Mouse (Mus musculus) regulatory T cell (primary cell): ENCODE measurements around the gene Vps45.

Experiments used
- in situ Hi-C: fragments of 300-600 bp; cut with MboI, MseI; formaldehyde crosslinking; loops from one replicate; pipeline ENCODE4 v1.15.1; 2025; ENCODE audit warnings: high pct_unique_total_duplicates

Gene Vps45

GRCm38 (mm10) chr3:96038851-96039250, 19.4 kb downstream of the Vps45 start:
- in situ Hi-C loops: no loop called here

GRCm38 (mm10) chr3:96038156-96038555, 20.1 kb downstream of the Vps45 start:
- in situ Hi-C loops: no loop called here

GRCm38 (mm10) chr3:96036796-96037195, 21.5 kb downstream of the Vps45 start:
- in situ Hi-C loops: no loop called here

- in situ Hi-C loops: no loop called here
Measured at GRCm38 (mm10) chr3:96033046-96033445, 25.2 kb downstream of the Vps45 start.

- in situ Hi-C loops: no loop called here
Measured at GRCm38 (mm10) chr3:96032652-96033017, 25.6 kb downstream of the Vps45 start.

GRCm38 (mm10) chr3:96031991-96032651, 26.1 kb downstream of the Vps45 start:
- in situ Hi-C loops: no loop called here

- in situ Hi-C loops: no loop called here
Measured at GRCm38 (mm10) chr3:96029766-96030165, 28.5 kb downstream of the Vps45 start.

GRCm38 (mm10) chr3:96029336-96029735, 28.9 kb downstream of the Vps45 start:
- in situ Hi-C loops: no loop called here

GRCm38 (mm10) chr3:96027875-96028274, 30.4 kb downstream of the Vps45 start:
- in situ Hi-C loops: no loop called here

GRCm38 (mm10) chr3:96027145-96027544, 31.1 kb downstream of the Vps45 start:
- in situ Hi-C loops: no loop called here

GRCm38 (mm10) chr3:96021421-96022128, 36.7 kb downstream of the Vps45 start:
- in situ Hi-C loops: no loop called here

GRCm38 (mm10) chr3:96020735-96021134, 37.5 kb downstream of the Vps45 start:
- in situ Hi-C loops: no loop called here

GRCm38 (mm10) chr3:96017461-96017860, 40.8 kb downstream of the Vps45 start:
- in situ Hi-C loops: no loop called here

- in situ Hi-C loops: no loop called here
Measured at GRCm38 (mm10) chr3:96016257-96016889, 41.9 kb downstream of the Vps45 start.

- in situ Hi-C loops: no loop called here
Measured at GRCm38 (mm10) chr3:96015681-96016080, 42.6 kb downstream of the Vps45 start.

GRCm38 (mm10) chr3:96012805-96013204, 45.5 kb downstream of the Vps45 start:
- in situ Hi-C loops: no loop called here

GRCm38 (mm10) chr3:96008463-96008862, 49.8 kb downstream of the Vps45 start:
- in situ Hi-C loops: loop anchor here (5.0 kb wide), 1 partner anchor 34 kb away; no protein-coding TSS in a partner anchor

GRCm38 (mm10) chr3:96001560-96001959, 56.7 kb downstream of the Vps45 start:
- in situ Hi-C loops: no loop called here

GRCm38 (mm10) chr3:96000921-96001501, 57.3 kb downstream of the Vps45 start:
- in situ Hi-C loops: no loop called here

- in situ Hi-C loops: no loop called here
Measured at GRCm38 (mm10) chr3:96000080-96000632, 58.1 kb downstream of the Vps45 start.

GRCm38 (mm10) chr3:95999308-96000079, 58.8 kb downstream of the Vps45 start:
- in situ Hi-C loops: loop anchor here (10.0 kb wide), 1 partner anchor 605 kb away; the partner anchor contains the start of gene Lix1l
